8 mouse cellular contexts compared by ENCODE assay signal in genomic region chr3:18695113-18695792, GRCm38 (mm10).
A peak's percentile ranks its signal among the peaks of the same experiment; 100 is the strongest.
DNase-seq lines count a peak whose midpoint lies in the region; ATAC-seq and TF ChIP-seq lines count a peak whose summit lies in the region.
"Had no signal": no experiment of that assay in that cellular context is flagged by ENCODE, and none has a peak within 500 bp of the region (broad histone marks: within the 10 kb centered on the region; RNA-seq: fewer than 3 reads in every experiment).

No protein-coding gene starts in this region.

- no peak for TF ChIP-seq CTCF in forebrain, postnatal 0 days (IDR thresholded peaks at IDR 0.05; ENCODE audit: low read depth)

- 65% methylated on average over 4 of the region's 4 CpGs for WGBS in forebrain, postnatal 0 days
- WGBS in midbrain, embryonic 10.5 days = 72% methylated on average over 4 of the region's 4 CpGs

- intact Hi-C loops in left cerebral cortex, postnatal 14 days (cut with DNase I) = no loop called here

- H3K27me3 ChIP-seq in forebrain, postnatal 0 days (ENCODE audit: insufficient read depth, low read length) = no peaks in the 10 kb centered on the region
- no peaks in the 10 kb centered on the region for H3K27me3 ChIP-seq in midbrain, embryonic 10.5 days (ENCODE audit: low read depth, poor library complexity, severe bottlenecking)

- peak; percentile 30 to 60 for DNase-seq in left cerebral cortex, postnatal 14 days (ENCODE audit: low spot score in 2 of 2)
- DNase-seq in left cerebral cortex, adult 8-10 months (ENCODE audit: low spot score in 2 of 2) = no peak
- peak; percentile 70 for DNase-seq in forebrain, postnatal 0 days
- peak; percentile 22 for DNase-seq in midbrain, embryonic 10.5 days (ENCODE audit: low spot score)
- peak; percentile 31 for DNase-seq in yolk sac, embryonic 10.5 days (ENCODE audit: low spot score)
- no peak for DNase-seq in ovary, adult 18-20 months (ENCODE audit: low spot score)
- no peak for DNase-seq in thymus, postnatal 25 days

- H3K27ac ChIP-seq in forebrain, postnatal 0 days (ENCODE audit: low read depth, low read length) = peak overlapping the region; percentile 6; the same call in 1 of the 2 replicates
- 0 out of 2 replicates have a peak overlapping the region, but pooled peaks have one; percentile 28 for H3K27ac ChIP-seq in midbrain, embryonic 10.5 days (replicated peaks)

- peak; percentile 98 for ATAC-seq in forebrain, postnatal 0 days

- no peak overlapping the region for H3K4me2 ChIP-seq in forebrain, postnatal 0 days (ENCODE audit: low read depth)

- no peak overlapping the region for H3K9ac ChIP-seq in forebrain, postnatal 0 days

- no peaks in the 10 kb centered on the region for H3K36me3 ChIP-seq in forebrain, postnatal 0 days (ENCODE audit: insufficient read depth)
- no peaks in the 10 kb centered on the region for H3K36me3 ChIP-seq in midbrain, embryonic 10.5 days
- H3K36me3 ChIP-seq: G1E had no signal

- H3K4me1 ChIP-seq in forebrain, postnatal 0 days (ENCODE audit: insufficient read depth) = no peaks in the 10 kb centered on the region
- peaks cover 8% of the 10 kb centered on the region for H3K4me1 ChIP-seq in midbrain, embryonic 10.5 days

- no peaks in the 10 kb centered on the region for H3K9me3 ChIP-seq in forebrain, postnatal 0 days (ENCODE audit: low read length)
- no peaks in the 10 kb centered on the region for H3K9me3 ChIP-seq in midbrain, embryonic 10.5 days (replicated peaks)
- H3K9me3 ChIP-seq: G1E had no signal

- H3K4me3 ChIP-seq in forebrain, postnatal 0 days (ENCODE audit: low read depth, low read length) = no peak overlapping the region
- no peak overlapping the region for H3K4me3 ChIP-seq in midbrain, embryonic 10.5 days

Comparison
In these comparisons a context has a peak if more than half of its experiments do, and no peak if none do; other contexts are left out.
1. DNase-seq: peak in left cerebral cortex, postnatal 14 days (2 of 2), forebrain, postnatal 0 days (single experiment), midbrain, embryonic 10.5 days (single experiment) and yolk sac, embryonic 10.5 days (single experiment); none in left cerebral cortex, adult 8-10 months (0 of 2), ovary, adult 18-20 months (single experiment) and thymus, postnatal 25 days (single experiment).